Mouse (Mus musculus): ENCODE measurements around the gene Oas1h.
A peak's percentile ranks its signal among the peaks of the same experiment; 100 is the strongest.
"Not testable (repeated sequence)": the region's sequence is repeated elsewhere in the genome, so short reads cannot be mapped to it uniquely, and the experiment has no call there.

Gene Oas1h

DNA sequence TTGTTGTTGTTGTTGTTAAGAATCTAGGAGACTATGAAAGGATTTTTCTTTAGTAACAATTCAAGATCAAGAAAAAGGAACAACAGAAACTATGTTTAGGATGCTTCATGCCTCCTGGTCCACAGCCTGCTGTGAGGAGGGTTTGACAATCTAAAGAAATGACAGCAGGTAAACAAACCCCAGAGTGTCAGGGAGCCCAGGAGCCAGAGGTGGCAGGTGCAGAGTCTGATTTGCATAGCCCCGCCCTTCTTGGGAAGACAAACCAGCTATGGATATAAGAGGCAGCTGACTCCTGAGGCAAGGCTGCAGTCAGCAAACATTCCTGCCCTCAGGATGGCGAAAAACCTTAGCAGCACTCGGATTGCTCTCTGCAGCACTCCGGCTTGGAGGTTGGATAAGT, at the start of gene Oas1h:
Gene Oas1h, plus strand, starts transcription at position 301 of the 400 bp plus-strand sequence.
- DNase-seq: no peak

DNA sequence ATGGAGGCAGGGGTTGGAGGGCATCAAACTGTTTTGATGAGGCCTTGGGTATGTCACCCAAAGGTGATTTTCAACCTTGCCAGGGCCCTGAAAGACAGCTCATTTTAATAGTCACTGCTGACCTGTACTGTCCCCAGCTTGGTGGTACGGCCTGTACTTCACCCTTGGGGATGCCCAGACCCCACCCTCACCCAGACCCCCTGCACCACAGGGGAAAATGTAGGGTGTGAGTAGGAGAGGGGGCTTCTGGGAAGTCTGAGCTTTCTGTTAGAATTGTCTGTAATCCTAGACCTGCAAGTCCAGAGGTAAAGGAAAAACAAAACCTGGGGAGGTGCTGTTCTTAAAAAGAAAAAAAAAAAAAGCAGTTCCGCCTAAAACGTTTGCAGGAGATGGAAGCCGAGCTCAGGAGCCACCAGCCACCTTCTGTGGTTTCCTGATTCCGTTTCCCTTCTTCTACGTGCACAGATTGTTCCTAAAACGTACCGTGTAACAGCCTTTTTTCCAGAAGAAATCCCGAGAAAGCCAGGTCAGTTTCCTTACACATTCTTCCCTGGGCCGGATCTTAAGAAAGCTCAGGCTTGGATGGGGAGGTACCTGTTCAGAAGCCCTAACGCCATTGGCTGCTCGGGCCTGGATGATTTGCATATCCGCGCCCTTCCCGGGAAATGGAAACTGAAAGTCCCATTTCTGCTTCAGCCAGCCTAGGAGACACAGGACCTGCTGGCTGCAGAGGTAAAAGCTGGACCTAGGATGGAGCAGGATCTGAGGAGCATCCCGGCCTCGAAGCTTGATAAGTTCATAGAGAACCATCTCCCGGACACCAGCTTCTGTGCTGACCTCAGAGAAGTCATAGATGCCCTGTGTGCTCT, 49.0 kb upstream of the Oas1h start, which contains the start of gene Oas1c:
Gene Oas1c, minus strand, starts transcription at position 564 of the 869 bp plus-strand sequence.
- DNase-seq: peak; percentile 92

DNA sequence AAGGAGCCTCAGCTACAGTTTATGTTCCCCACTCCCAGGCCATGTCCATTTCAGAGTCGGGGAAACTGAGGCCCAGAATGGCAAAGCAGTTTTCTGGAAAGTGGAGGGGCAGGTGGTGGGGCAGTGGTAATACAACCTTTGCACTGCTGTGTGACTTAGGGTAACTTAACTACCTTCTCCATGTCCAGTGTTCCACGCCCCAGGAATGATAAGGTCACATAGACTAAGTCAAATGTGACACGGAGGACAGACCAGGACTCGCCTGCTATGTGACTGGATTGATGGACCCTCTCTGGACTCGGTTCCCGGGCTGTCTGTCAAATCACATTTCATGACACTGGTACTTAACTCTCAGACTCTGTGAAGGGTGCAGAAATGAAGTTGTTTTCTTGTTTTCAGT, 48.2 kb upstream of the Oas1h start:
- no peak for DNase-seq

DNA sequence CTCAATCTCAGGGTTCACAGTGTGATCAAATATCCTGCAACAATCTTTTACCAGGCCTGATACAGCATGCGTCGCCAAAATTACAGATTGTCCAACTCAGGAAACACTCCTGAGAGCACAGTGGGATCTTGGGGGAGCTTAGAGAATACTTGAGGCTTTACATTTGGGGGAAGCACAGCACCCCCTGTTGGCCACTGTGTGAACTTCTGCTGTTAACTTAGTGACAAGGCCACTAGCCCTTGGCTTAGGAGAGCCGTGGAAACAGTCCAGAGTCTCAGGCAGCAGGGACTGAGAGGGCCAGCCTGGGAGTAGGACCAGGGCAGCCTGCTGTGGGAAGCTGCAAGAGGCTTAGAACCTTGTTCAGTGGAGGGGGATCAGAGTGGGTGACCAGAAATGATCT, 45.3 kb upstream of the Oas1h start:
- DNase-seq: no peak

DNA sequence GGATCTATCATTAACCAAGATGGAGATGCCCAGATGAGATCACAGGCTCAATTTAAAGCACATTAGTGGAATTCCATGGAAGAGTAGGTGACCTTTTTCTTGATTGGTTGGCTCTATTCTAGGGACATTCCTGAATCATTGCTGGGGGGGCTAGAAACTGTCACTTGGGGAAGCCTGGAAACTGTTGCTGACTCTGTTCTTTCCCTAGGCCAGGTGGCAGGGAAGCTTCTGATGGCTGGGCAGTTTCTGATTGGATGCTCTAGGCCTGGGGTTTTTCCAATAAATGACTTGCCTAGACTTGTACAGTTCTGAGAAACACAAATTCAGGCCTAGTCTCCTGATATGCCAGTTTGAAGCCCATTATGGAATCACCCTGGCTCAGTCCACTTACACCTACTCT, 42.2 kb upstream of the Oas1h start:
- no peak for DNase-seq

DNA sequence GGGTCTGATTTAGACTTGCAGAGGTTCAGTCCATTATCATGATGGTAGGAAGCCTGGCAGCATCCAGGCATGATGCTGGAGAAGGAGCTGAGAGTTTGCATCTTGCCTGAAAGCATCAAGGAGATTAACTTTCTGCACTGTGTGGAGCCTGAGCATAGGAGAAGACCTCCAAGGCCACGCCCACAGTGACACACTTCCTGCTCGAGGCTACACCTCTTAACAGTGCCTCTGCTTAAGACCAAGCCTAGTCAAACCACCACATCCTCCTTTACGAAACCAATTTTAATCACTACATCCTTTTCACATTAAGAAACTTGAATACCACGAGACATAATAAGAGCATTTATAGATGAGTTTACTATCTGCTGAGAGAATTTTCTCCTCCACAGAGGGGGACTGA, 30.2 kb upstream of the Oas1h start:
- no peak for DNase-seq

DNA sequence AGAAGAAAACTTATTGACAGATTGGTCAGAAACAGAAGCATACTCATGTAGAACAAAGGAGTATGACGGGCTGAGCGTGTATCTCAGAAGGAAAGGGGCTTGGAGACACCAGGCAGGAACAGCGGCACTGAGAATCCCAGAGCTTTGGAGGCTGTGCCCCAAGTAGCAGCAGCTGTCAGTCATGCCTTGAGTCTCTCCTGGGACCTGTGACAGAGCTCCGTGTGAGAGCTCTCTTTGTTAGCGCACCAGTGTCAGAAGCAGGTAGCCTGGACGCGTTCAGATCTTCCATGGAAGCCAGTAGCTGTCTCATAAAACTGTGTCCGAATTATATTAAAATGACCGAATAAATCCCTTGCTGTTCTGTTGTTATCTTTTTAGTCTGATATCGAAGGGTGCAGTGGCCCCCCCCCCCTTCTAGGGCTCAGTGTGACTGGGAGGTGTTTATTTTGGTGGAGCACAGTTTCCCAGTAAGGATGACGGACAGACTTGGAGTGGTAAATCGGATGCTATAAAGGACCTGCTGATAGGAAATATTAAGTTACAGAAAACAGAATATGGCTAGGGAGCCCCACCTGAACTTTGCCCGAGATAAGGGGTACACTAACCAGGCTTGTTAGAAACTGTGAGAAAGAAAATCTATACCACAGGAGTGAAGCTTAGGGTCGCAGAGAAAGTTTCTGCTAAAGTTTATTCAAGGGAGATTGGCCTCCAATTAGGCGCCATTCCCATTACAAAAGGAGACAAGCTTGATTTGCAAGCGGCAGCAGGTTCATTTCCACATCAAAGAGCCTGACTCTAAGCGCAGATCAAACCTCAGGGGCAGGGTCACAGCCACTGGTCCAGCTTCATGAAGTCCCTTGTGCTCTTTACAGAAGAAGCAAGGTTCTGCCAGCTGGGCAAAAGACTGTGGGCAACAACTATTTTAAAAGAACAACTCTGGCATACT, 27.6 kb upstream of the Oas1h start:
- peak; percentile 44 for DNase-seq

DNA sequence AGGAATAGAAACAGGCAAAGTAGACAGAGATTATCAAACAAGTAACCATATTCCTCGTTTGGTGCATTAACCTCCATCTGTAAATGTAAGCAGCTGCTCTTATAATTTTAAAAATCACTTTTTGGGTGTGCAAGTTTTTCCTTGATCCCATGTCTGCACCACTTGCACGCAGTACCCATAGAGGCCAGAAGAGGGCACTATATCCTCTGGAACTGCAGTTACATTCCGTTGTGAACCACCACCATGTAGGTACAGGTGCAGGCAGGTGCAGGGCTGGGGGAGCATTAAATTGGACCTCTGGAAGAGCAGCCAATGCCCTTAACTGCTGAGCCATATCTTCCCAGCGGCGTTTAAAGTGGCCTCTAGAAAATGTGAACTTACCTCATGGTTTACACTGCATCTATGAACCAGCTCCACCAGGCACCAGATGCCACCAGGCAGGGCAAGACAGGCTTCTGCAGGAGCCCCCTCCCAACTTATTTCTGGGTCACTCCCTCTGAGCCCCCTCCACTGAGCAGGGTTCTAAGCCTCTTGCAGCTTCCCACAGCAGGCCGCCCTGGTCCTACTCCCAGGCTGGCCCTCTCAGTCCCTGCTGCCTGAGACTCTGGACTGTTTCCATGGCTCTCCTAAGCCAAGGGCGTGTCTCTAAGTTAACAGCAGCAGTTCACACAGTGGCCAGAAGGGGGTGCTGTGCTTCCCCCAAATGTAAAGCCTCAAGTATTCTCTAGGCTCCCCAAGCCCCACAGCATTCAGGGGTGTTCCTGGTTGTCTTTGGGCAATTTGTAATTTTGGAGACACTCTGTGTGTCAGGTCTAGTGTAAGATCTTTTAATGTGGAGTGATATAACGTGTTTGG, 24.3 kb upstream of the Oas1h start:
- DNase-seq: peak; percentile 43

DNA sequence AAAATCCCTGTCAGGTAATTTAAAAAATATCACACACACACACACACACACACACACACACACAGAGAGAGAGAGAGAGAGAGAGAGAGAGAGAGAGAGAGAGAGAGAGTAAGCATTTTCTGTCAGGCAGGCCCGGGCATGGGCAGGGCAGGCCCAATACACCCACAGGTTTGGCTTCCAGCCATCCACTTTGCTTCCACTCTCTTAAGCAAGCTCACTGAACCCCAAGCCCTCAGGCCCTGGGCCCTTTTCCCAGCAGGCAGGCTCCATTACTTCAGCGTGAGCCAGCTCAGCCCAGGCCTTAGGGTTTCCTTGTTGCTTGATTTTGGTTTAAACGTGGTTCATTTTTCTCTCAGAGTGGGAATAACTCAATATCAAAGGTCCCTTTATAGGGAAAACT, 16.5 kb upstream of the Oas1h start:
- DNase-seq: no peak

DNA sequence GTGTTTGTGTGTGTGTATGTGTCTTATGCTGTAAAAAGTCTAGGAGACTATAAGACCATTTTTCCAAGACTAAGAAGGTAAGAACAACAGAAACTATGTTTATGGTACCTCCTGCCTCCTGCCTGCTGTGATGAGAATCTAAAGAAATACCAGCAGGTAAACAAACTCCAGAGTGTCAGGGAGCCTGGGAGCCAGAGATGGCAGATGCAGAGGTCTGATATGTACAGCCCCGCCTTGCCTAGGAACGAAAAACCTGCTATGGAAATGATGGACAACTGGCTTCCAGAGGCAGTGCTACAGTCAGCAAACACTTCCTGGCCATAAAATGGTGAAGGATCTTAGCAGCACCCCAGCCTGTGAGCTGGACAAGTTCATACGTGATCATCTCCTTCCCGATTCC, 14.2 kb upstream of the Oas1h start, which contains the start of gene Oas1f:
Gene Oas1f, plus strand, starts transcription at position 301 of the 400 bp plus-strand sequence.
- no peak for DNase-seq

DNA sequence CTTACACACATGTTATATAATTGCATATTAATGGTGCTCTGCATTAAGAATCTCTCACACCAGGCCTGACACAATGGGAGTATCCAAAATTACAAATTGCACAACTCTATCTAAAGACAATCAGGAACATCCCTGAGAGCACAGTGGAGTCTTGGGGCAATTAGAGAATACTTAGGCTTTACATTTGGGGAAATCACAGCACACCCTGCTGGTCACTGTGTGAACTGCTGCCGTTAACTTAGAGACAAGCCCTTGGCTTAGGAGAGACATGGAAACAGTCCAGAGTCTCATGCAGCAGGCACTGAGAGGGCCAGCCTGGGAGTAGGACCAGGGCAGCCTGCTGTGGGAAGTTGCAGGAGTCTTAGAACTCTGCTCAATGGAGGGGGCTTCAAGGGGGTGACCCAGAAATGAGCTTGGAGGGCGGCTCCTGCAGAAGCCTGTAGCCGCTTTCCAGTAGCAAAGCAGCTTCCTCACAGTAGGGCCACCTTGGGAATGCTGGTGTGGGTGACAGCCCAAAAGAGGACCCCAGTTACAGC, 11.6 kb upstream of the Oas1h start:
- DNase-seq: peak; percentile 46

DNA sequence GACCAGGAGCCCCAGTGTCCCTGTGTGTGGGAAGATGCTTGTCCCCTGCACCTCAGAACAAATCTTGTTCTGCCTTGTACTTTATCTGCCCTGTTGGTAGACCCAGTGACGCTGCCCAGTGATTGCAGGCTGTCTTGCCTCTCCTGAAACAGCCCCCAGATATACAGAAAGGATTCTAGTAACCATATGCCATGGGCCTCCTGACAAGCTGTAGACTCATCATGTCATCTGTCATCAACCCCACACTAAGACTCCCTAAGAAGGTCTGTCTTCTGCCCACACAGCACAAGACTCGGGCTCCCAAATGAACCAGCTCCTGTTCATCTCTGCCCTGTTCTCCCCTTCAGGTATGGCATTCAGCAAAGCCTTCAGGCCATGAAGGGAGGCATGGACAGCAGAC, 2.0 kb upstream of the Oas1h start:
- no peak for DNase-seq

DNA sequence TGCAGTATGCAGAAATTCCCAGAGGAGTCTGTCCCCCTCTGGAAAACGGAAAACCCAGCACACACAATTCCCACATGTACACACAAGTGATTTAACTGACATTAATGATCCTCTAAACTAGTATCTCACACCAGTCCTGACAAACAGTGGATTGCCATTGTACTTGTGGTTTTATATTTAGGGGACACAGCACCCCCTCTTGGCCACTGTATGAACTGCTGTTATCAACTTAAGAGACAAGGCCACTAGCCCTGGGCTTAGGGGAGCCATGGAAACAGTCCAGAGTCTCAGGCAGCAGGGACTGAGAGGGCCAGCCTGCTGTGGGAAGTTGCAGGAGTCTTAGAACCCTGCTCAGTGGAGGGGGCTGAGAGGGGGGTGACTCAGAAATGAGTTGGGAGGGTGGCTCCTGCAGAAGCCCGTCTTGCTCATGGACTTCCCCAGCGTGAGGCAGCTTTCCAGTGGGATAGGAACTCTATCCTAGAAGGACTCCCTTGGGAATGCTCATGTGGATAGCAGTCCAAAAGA, 4.2 kb downstream of the Oas1h start:
- DNase-seq: peak; percentile 28

DNA sequence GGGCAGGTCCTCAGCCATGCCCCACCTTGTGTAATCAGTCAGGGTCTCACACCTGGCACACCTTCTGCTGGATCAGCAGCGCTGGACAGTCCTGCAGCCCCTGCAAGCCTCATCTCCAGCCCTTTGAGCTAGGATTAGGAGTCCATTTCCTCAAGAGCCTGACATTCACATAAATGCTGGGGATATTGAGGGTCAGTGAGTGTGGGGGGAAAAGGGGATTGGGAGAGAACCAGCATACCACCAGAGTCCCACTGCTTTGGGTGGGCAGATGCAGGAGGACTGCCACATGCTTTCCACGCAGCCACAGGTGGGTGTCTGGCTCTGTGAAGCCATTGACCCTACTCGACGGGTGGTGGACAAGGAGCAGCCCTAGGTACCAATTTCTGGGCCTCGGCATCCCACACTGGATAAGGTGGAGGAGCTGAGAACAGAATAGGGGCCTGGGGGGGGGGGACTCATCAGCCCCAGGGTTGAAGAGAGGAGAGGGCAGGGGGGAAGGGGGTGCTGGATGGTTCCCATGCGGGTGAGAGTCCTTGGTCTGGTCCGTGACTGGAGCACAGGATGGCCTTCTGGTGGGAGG, 8.3 kb downstream of the Oas1h start:
- no peak for DNase-seq

DNA sequence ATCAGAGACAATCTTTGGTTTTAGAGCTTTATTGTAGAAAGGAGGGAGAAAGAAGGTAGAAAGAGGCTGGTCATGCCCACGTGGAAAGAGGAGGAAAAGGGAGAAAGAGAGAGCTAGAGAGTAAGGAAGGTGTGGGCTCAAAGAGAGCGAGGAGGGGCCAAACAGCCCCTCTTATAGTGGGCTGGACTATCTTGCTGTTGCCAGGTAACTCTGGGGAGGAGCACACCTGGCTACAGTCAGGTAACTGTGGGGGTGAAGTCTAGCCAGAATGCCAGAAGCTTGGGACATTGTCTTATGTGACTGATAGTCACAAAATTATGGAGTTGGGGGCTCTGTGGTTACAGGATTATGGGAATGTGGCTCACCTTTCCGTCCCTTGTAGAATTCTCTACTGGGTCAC, 8.9 kb downstream of the Oas1h start:
- DNase-seq: no peak

DNA sequence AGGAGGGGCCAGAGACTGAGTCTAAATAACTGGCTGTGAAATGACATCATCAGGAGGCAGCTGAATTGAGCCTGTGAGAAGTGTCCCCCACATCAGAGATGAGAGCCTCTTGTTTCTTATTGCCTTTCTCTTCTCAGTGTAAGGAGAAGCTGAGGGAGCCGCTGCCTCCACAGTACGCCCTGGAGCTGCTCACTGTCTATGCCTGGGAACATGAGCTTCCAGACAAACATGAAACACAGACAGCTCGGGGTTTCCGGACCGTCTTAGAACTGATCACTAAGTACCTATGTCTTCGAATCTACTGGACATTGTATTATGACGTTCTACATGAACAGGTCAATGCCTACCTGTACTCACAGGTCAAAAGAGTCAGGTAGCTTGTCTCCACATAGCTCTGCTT, 9.6 kb downstream of the Oas1h start:
- no peak for DNase-seq

DNA sequence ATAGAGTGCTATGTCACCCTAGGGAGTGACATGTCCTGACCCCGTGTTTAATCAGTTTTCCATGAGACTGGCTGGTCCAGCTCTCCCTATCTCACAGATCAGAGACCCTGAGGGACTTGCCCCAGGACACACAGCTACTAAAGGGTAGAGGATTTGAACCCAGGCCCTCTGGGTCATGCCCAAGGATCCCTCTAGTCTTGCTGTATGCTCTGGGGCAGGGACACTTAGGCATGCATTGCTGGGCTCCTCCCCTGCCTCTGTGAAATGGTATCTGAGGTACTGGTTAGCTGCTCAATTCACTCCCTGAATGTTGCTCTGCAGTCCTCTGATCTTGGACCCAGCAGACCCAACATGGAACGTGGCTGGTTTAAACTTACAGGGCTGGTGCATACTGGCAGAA, 10.2 kb downstream of the Oas1h start:
- DNase-seq: no peak

DNA sequence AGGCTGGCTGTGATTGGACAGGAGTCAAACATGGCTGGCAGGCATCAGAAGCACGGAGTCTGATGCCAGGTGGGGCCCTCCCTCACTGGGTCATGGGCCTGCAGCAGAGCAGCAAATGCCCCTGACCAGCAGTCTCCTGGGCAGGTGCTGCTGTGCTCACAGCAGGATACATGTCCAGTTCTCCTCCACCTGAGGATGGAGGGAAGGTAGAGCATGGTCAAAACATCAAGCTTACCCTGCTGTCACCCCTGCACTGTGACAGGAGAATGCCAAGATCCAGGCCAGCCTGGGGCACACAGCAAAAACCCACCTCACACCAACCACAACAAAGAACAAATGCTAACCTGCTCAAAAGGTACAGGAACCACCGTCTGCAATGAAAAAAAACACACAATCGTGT, 15.6 kb downstream of the Oas1h start:
- DNase-seq: not testable (repeated sequence)

DNA sequence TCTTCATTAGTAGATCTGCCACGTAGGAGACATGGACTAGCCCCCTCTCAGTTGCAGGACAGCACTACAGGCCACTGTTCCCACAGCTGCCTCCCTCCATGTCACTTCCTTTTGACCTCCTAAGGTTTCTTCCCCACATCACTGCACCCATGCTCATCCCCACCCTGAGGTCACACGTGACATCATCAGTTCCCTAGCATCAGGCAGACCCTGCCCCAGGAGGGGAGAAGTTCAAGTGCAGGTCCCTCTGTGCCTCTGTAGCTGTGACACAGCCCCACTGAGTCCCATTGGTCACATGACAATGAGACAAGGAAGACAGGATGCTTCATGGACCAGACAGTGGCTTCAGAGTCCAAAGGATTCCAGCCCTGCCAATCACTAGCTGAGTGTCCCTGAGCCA, 16.2 kb downstream of the Oas1h start:
- DNase-seq: not testable (repeated sequence)

DNA sequence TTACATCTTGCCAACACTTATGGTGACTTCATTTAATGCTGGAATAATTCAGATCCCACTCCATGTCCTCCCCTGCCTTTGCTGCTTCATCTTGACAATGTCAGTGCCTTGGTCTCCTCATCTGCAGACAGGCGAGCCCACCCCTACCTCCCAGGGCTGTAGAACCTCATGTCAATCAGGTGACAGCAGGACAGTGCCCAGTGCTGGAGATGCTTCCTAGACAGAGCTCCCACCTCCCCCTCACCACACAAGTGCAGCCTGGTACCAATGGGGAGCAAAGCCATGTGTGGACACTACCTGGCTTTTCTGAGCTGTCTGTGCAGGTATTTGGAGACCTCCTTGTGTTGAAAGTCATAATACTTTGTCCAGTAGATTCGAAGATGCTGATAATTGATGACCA, 17.6 kb downstream of the Oas1h start:
- DNase-seq: not testable (repeated sequence)

DNA sequence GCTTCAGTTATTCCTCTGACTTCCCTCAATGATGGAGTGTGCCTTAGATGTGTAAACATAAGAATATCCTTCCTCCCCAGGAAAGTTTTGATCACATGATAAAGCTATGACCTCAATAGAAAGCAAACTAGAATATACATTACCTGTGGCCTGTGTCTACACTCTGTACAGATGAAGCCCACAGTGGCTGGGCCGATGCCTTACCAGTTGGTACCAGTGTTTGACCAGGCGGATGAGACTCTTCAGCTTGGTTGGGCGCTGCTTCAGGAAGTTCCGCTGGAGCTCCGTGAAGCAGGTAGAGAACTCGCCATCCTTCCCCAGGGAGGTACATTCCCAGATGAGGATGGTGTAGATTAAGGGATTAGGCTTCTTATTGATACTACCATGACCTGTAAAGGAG, 20.5 kb downstream of the Oas1h start:
- not testable (repeated sequence) for DNase-seq

DNA sequence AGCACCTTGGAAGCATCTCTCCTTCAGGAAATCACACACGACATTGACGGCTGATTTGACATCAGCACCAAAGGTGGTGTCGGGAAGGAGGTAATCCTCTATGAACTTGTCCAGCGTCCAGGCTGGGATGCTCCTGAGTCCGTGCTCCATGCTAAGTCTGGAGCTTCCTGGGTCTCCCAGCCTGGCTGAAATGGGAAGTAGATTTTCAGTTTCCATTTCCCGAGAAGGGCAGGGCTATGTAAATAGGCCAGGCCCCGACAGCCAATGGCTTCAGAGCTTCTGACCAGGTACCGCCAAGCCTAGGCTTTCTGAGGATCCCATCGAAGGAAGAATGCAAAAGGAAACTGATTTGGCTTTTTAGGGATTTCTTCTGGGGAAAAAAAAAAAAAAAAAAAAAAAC, 26.2 kb downstream of the Oas1h start, which contains the start of gene Oas1g:
Gene Oas1g, minus strand, starts transcription at position 201 of the 400 bp plus-strand sequence.
- DNase-seq: not testable (repeated sequence)

All from embryo, embryonic 11 days (tissue).